Mouse (Mus musculus) testis, postnatal 10 days (tissue): Measurements from ENCODE around the gene Nr2c2.

Experiments used
- DNase-seq: peaks from one replicate; pipeline ENCODE4 v3.0.0; 2021; ENCODE audit warnings: low spot score

Nr2c2 gene

GRCm38 (mm10) chr6:92126861-92127468 is 35.8 kb downstream of the Nr2c2 start:
- DNase-seq, result no peak

GRCm38 (mm10) chr6:92131456-92131855 is 40.3 kb downstream of the Nr2c2 start:
- DNase-seq, result no peak

GRCm38 (mm10) chr6:92132021-92132911 is 41.1 kb downstream of the Nr2c2 start:
- no peak for DNase-seq

- DNase-seq, result no peak
These were observed 42.4 kb downstream of the Nr2c2 start for GRCm38 (mm10) chr6:92133617-92134016.

- DNase-seq, result no peak
These were observed 45.2 kb downstream of the Nr2c2 start for GRCm38 (mm10) chr6:92136356-92136755.

- no peak for DNase-seq
These were observed 54.7 kb downstream of the Nr2c2 start for GRCm38 (mm10) chr6:92145881-92146280.

- DNase-seq, result peak; percentile 7
These were observed 62.6 kb downstream of the Nr2c2 start for GRCm38 (mm10) chr6:92153774-92154173.

GRCm38 (mm10) chr6:92158801-92159200 is 67.6 kb downstream of the Nr2c2 start:
- peak; percentile 5 for DNase-seq

GRCm38 (mm10) chr6:92162724-92163123 is 71.5 kb downstream of the Nr2c2 start:
- DNase-seq, result no peak

- no peak for DNase-seq
These were observed 85.3 kb downstream of the Nr2c2 start for GRCm38 (mm10) chr6:92176450-92176849.

- DNase-seq, result peak; percentile 81
These were observed 92.5 kb downstream of the Nr2c2 start, which contains the start of gene Mrps25 for GRCm38 (mm10) chr6:92183621-92184131. Gene Mrps25 (minus strand): TSS chr6:92184033.

- DNase-seq, result no peak
These were observed 93.0 kb downstream of the Nr2c2 start for GRCm38 (mm10) chr6:92184178-92184577.

GRCm38 (mm10) chr6:92199414-92199813 is 108.2 kb downstream of the Nr2c2 start:
- no peak for DNase-seq

- no peak for DNase-seq
These were observed 123.0 kb downstream of the Nr2c2 start for GRCm38 (mm10) chr6:92214055-92214772.

GRCm38 (mm10) chr6:92214773-92215449 is 123.7 kb downstream of the Nr2c2 start, which contains the start of gene Rbsn:
Gene Rbsn (minus strand): TSS chr6:92214925.
- DNase-seq, result peak; percentile 93

- peak; percentile 64 for DNase-seq
These were observed 128.3 kb downstream of the Nr2c2 start for GRCm38 (mm10) chr6:92219445-92219844.

GRCm38 (mm10) chr6:92221604-92222003 is 130.4 kb downstream of the Nr2c2 start:
- DNase-seq, result no peak

GRCm38 (mm10) chr6:92222021-92222420 is 130.8 kb downstream of the Nr2c2 start:
- no peak for DNase-seq
